Mouse (Mus musculus) embryo, embryonic 11.5 days (tissue): ENCODE results near the gene 0610037L13Rik.

ENCODE experiments used
- DNase-seq: peaks from one replicate; pipeline ENCODE4 v3.0.0-alpha.2; 2012; ENCODE audit warnings: low read depth, low spot score

0610037L13Rik gene

DNA sequence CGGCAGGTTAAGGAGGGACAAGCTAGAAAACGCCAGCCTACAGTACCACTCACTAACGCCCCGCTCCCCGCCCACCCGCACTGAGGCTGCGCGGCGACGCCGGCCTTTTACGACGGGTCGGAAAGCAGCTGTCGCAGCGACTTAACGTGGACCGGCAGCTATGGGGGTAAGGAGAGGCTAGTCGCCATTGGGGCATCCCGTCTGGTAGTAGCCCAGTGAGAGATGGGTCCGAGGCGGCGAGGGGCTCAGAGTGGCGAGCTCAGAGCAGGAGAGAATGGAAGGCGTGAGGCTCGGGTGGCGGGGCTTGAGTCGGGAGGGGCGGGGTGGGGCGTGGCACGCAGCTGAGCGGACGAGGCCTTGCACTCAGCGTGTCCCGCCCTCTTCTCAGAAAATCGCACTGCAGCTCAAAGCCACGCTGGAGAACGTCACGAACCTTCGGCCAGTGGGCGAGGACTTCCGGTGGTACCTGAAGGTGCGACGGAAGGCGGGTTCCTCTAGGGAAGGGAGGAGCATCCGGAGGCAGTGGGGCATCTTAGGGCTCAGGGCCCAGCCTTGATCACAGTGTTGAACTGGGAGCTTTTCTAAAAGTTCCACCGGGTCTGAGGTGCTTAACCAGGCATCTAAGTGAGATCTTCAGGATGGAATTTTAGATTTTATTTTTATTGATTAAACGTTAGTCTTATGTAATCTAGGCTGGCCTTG lies at the start of gene 0610037L13Rik:
0610037L13Rik (plus strand) TSS at position 83 of the 702 bp plus-strand sequence.
- DNase-seq, result peak; percentile 90

DNA sequence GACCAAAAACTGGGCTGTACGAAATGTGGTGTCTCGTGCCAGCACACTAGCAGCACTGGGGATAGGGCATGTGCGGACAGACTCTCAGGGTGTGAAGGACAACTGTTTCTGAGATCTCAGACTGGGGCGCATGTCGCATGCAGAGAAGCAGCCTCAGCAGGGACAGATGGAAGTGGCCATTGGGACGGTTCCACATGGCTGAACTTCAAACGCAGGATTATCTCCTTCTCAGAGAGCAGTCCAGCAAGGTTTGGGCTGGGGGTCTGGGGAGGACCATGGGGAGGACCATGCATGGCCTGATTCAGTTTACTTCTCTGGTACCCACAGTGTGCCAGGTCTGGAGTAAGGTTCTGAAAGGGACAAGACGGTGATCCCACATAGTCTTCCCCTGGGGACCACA lies 45.9 kb upstream of the 0610037L13Rik start:
- no peak for DNase-seq

DNA sequence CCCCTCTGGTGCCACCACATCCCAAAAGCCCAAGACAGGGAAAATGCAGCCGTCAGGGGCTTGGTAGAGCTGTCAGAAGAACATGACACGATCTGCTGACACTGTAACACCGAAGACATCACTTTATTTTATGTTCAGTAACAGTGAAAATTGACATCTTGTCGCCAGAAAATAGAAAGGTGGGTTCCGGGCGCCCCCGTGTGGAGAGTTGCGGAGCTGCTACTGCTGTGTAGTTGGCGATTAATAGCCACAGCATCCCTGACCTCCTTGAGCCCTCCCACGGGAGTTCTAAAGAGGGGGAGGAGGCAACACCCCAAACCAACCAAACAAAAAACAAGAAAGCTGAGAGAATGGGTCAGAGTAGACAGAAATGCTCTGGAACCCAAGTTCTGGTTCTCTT lies 44.6 kb upstream of the 0610037L13Rik start:
- peak; percentile 51 for DNase-seq

DNA sequence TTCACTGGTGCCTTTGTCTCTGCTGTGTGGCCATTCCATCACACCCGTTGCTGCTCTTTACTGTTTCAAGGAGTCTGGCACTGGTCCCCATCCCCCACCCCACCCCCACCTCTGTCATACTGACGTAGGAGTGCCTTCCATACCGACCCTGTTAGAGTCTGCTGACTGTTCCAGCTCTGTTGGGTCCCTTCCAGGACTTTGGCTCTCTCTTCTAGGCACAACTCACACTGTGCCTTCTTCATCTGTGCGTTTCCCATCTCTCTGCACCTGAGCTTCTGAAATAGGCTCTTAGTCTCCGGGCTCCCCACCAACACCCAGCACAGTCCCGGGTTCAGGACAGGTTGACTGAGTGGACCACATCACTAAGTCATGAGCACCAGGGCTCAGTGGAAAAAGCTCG lies 42.8 kb upstream of the 0610037L13Rik start:
- DNase-seq, result no peak

DNA sequence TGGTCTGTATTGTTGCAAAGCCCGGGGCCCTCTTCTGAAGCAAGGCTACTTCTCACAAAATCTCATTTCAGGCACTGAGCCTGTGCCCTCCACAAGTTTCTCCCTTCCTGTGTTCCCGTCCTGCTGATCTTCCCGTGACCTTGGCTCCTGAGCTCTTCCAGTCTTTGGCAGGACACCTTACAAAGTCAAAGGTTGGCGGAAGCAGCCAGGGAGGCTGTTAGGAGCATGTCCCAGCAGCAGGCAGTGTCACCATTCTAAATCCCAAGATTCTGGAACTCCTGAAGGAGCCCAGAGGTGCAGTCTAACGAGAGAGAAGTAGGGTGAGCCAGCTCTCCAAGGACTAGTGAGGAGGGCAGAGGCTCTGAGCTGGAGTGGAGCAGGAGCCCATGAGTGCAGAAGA lies 41.1 kb upstream of the 0610037L13Rik start:
- no peak for DNase-seq

DNA sequence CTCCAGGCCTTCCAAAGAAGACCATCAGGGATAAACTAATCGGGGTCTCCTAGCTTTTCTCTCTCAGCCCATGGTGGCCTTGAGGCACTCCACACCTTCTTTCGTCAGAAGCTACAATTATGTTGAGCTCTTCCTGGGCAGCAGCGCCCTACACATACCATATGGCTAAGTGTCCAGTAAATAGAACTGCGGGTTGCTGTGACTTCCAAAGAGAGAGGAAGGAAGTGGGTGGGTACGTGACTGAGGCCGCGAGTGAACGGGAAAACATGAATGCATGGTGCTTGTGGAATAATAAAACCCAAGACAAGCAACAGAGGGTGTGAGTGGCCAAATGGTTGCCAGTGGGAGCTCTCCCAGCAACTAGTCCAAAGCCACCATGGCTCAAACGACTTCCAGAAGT lies 40.0 kb upstream of the 0610037L13Rik start:
- DNase-seq, result no peak

DNA sequence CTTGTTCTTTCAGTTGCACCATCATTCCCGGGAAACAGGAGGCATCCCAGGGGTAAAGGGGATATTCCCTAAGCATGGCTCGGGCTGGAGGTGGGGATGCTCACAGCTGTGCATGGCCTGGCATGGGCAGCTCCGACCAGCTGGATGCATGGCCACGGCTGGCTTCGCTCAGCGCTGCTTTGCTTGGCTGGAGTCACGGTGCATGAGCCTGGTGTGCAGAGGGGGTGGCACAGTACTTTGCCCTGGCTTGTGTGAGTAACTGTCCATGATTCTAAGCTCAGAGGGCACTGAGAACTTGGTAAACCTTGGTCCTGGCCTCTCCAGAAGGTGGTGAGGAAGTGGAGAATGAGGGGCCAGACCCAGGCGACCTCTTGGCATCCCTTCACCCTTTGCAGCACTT lies 39.5 kb upstream of the 0610037L13Rik start:
- DNase-seq, result no peak

DNA sequence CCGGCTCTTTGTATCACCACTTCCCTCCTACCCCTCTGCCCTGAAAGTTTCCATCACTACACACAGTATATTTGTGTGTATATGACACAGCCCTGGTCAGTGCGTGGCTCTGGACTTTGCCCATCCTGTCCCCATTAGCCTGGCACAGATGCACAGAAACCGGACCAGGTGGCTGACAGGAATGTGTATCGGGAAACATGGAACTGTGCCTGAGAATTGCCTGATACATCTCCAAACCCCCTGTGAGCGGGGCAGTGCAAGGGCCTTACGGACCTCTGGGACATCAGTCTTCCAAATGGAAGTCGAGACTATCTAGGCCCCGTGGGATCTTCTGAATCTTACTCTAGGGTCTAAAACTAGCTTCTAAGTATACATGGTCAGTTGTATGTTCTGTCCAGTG lies 36.3 kb upstream of the 0610037L13Rik start:
- DNase-seq, result no peak

DNA sequence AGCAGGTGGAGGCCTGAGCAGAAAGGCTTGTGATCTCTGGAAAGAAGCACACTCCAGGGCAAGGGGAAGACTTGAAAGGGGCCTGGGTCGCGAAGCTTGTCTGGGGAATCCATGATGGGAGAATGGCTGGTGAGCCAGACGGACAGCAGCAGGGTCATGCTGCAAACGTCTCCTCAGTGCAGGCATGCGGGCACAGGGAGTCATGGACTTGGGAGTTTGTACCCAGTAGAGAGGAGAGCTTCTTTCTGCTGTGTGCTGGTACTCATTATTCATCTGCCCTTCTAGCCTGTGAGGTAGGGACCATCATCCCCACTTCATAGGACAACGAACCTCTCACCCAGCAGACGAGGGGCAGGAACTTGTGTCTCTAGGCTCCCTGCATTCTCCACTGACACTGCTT lies 35.8 kb upstream of the 0610037L13Rik start:
- DNase-seq, result no peak

DNA sequence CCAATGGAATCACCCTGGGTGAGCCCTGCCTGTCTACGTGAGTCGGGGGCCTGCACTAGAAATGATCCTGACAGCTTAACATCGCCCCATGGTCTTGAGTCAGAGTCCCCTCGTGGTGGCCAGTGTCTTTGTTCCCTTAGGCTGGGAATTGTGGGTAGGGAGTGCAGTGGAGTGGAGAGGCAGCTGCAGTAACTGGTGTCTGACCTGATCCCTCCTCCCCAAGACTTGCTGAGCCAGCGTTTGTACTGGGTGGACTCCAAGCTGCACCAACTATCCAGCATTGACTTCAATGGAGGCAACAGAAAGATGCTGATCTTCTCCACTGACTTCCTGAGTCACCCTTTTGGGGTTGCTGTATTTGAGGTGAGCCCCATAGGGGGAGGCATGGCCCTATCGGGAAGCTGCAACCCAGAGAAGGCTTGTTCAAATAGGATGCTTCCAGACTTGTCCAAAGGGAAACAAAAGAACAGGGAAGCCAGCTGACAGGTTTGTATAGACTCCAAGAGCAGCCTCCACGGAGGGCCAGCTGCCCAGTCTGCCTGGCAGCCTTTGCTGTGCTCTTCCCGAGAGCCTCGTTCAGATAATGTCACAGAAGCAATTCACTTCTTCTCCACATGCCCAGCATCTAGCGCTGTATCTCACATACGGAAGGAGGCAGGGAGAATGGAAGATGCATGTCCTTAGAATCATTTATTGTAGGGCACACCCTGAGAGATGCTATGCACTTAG lies 32.5 kb upstream of the 0610037L13Rik start:
- DNase-seq, result no peak

DNA sequence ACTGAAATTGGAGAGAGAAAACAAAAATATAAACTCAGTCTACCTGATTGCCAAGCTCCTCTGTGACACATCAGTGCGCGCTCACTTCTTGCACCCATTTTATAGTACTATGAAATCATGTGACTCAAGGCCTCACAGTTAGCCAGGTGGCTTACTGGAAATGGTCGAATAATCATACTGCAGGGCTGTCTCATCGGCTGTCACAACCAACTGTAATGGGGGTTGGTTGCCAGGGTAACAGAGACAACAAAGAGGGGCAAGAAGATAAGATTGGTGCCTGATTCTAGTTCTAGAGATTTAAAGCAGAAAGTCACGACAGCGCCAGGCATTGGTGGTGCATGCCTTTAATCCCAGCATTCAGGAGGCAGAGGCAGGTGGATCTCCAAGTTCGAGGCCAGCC lies 30.6 kb upstream of the 0610037L13Rik start:
- DNase-seq, result no peak

DNA sequence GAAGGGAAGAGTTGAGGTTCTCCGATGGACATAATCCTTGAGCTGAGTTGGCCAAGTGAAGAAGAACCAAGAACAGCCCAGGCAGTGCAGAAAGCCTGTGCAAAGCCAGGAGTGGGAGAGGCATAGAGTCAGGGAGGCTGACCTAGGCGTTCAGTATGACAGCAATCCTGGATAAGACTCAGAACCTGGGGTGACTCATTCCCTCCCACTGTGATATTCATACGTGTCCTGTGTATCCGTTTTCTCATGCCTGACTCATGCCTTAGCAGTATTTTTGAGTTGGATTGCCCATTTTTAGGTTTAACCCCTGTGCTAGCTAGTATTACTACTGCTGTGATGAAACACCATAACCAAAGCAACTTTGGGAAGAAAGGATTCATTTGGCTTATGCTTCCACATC lies 24.7 kb upstream of the 0610037L13Rik start:
- DNase-seq, result no peak

DNA sequence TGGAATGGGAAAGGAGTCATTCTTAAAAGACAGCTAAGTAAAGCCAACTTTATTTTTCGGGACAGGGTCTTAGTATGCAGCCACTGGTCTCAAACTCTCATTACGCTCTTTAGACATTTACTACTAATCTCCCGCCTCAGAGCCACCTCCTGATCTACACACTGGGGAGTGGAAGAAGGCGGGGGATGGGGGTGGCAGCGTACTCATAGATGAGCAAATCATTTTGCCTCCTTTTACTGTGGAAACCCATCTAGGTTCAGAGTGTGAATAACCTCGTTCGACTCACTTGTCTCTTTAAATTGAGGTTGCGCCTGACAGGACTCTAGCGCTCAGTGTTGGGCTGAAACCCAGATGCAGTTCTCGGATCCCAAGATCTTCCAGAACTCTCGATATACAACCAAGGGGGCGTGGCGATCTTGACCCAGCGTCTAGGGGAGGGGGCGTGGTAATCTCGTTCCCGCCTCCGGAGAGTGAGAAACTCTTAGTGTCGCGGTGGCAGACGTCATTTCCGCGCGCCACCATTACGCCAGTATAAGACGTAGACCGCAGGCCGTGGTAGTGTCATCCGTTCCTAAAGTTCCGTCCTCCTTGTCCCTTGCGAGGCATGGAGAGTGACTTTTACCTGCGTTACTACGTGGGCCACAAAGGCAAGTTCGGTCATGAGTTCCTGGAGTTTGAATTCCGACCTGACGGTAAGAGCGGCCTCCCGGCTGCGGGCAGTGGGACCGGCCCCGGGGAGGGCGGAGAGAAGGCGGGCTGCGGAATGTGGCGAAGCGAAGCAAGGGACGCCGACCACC lies 10.2 kb upstream of the 0610037L13Rik start, which contains the start of gene Magoh:
Magoh (plus strand) TSS at position 502 of the 797 bp plus-strand sequence.
- peak; percentile 95 for DNase-seq

DNA sequence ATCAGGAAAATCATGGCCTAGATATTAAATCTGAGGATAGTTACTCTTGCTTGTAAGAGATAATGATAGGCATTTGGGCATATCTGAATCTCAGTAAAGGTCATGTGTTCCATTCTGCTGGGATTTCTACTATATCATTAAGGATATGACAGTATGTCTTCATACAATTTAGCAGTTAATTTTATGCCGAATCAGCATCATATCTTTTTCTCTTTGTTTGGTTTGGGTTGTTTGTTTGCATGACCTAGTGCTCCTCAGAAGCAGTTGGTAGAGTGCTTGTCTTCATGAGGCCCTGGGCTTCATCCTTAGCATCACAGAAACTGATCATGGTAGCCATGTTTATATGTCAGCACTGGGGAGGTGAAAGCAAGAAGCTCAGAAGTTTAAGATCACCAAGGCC lies 8.0 kb upstream of the 0610037L13Rik start:
- no peak for DNase-seq

DNA sequence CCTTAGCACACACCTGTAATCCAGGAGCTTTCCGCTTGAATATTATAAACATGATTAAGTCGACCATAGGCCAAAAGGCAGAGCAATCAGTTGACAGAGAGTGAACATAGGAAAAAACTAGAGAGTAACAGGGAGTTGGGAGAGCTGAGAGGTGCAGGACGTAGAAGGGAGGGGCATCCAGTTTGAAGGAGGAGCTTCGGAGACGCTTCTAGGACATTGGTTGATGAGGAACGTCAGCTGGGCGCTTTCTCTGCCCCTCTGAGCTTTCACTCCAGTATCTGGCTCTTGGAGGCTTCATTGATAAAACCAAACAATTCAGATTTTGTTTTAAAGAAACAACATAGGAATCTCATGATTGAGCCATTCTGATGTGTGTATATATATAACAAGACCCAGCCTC lies 3.2 kb upstream of the 0610037L13Rik start:
- DNase-seq, result no peak

DNA sequence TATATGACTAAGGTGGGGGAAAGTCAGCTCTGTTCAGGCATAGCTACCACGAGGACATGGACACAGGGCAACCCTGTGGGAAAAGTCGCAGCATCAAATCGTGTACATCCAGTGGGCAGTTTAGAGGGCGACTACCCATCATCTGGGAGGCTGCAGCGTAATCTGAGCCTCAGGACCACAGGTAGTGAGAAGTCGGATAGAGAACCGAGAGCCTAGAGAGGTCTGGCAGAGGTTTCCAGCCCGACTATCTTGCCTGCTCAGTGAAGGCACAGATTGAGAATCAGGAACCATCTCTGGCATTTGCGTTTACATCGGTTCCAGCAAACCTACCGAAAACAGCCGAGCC lies 255 bp upstream of the 0610037L13Rik start:
- DNase-seq, result no peak

DNA sequence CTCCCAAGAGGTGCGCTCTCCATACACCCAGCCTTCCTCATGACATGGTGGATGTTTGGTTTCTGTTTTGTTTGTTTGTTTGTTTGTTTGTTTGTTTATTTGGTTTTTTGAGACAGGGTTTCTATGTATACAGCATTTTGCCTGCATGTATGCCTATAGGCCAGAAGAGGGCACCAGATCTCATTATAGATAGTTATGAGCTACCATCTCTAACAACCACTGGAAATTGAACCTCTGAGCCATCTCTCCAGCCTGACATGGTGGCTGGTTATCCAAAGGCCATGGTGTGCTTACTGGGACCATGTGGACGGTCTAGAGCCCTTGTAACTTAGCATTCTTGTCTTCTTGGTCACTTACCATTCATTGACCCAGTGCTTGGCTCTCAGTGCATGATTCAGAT lies 3.0 kb downstream of the 0610037L13Rik start:
- no peak for DNase-seq

DNA sequence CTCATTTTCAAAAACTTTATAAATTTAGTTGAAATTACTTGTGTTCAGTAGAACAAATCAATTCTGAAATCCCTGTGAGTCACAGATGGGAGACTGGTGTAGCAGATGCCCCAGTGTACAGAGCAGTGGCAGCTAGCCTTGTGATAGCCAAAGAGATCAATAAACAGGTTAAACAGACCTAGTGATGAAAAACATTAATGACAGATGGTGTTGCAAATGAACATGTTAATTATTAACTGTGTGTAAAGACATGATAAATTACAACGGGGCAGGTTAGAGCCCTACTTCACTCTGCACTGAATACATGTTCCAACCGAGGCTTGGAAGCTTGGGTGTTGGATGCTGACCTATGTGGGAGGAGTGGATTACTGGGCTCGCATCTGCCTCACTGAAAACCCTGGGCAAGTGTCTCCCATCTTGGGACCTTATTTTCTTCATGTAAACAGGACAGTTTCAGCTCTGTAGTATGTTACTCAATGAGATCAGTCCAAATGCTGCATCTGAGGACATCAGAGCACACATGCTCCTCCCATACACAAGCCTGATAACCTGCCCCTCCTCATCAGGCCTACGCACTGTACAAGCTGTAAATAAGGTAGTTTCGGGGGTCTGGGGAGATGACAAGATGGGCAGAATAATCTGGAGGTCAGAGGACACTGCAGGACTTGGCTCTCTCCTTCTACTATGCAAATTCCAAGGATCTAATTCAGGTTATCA lies 9.8 kb downstream of the 0610037L13Rik start:
- no peak for DNase-seq

DNA sequence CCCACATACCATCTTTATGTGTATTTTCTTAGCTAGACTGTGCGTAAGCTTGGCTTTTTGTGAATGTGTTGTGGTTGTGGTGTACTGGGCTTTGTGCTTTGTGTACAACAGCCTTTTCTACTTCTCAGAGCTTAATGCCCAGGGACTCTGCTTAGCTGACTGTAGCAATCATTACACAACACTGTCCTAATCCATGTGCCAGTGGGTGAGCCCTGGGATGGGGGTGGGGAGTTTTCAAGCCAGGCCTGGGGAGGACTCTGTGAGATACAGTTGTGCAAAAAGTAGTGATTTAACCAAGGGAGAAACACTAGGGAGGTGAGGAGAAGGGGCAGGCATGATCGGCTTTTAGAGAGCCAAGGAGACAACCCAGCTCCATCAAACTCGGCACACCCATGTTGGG lies 10.6 kb downstream of the 0610037L13Rik start:
- no peak for DNase-seq

DNA sequence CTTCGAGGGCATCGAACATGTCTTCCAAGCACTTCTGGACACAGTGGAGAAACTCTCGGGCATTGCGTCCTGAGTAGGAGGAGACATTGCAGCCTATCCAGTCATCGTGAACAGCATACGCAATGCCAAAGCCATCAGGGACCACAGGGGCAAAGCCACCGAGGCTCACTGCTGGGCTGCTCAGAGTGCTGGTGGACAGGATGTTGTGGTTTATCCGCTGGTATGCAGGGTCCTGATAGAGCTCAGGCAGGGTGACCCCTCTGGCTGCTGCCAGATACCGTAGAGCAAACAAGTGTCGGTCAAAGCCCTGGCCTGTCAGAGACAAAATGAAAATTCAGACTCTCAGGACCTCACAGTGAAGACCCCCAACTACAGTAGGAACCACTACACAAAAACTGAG lies 14.6 kb downstream of the 0610037L13Rik start:
- DNase-seq, result no peak

DNA sequence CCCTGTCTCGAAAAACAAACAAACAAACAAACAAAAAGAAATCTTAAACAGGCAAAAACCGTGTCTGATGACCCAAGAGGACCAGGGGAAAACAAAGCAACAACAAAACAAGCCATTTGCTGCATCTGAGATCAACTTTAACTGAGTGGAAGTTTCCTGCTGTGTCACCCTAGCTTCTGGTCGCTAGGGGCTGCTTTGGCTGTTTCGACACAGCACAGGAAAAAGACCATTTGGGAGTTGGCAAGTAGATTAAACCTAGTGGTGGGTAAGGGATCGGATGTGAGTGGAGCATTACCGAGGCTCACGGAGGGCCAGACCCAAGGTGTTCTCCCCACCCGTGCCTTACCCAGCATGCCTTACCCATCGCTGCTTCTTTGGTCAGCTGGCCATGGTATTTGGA lies 16.9 kb downstream of the 0610037L13Rik start:
- no peak for DNase-seq

DNA sequence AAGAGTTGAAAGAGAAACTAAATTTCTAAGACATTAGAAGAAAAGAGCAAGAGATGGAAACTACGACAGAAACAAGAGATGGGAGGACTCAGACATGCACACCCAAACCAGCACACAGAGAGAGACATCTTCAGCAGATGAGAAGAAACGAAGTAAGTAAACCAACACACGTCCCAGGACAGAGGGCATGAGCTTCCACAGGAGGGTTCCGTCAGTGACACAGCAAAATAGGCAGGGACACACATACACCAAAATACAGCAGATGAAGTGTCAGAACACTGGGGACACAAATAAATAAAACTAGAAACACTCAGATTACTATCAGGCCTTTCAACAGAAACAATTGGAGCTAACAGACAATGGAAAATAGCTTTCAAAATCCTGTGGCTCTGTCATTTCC lies 20.4 kb downstream of the 0610037L13Rik start:
- DNase-seq, result no peak
